Mouse (Mus musculus): ENCODE measurements around the gene Fxyd6. TPM values are rescaled to one million over a fixed set of nuclear protein-coding genes. Genes with fewer than 3 reads are reported as not detected.
A peak's percentile ranks its signal among the peaks of the same experiment; 100 is the strongest.

Gene Fxyd6
- total RNA-seq, 2 experiments from 2014 or later, result not detected

- ATAC-seq (replicated peaks; ENCODE audit: poor library complexity, severe bottlenecking), result peak; percentile 78
Observed at GRCm38 (mm10) chr9:45440083-45440784, 70.2 kb downstream of the Fxyd6 start.

- no peak for ATAC-seq (replicated peaks; ENCODE audit: poor library complexity, severe bottlenecking)
Observed at GRCm38 (mm10) chr9:45444251-45444798, 74.3 kb downstream of the Fxyd6 start.

Other genes with a start within 250 kb of the Fxyd6 start
- not detected in 2 replicates for gene Scn4b, start 231.8 kb upstream of the Fxyd6 start, total RNA-seq (2014; fragmentation: Nextera tagmentation)
- not detected in 2 replicates for gene Scn4b, start 231.8 kb upstream of the Fxyd6 start, total RNA-seq (2017)
- gene BC049352, start 188.2 kb upstream of the Fxyd6 start, total RNA-seq (2014; fragmentation: Nextera tagmentation), result not detected in 2 replicates
- not detected in 2 replicates for gene BC049352, start 188.2 kb upstream of the Fxyd6 start, total RNA-seq (2017)
- not detected in 2 replicates for gene Tmprss4, start 166.1 kb upstream of the Fxyd6 start, total RNA-seq (2014; fragmentation: Nextera tagmentation)
- not detected in 2 replicates for gene Tmprss4, start 166.1 kb upstream of the Fxyd6 start, total RNA-seq (2017)
- gene Il10ra, start 101.0 kb upstream of the Fxyd6 start, total RNA-seq (2014; fragmentation: Nextera tagmentation), result 6.7 and 9.6 TPM in 2 replicates
- gene Il10ra, start 101.0 kb upstream of the Fxyd6 start, total RNA-seq (2017), result 7.6 and 9.8 TPM in 2 replicates
- gene Tmprss13, start 51.1 kb upstream of the Fxyd6 start, total RNA-seq (2014; fragmentation: Nextera tagmentation), result not detected in 2 replicates
- not detected in 2 replicates for gene Tmprss13, start 51.1 kb upstream of the Fxyd6 start, total RNA-seq (2017)
- not detected in 2 replicates for gene Fxyd2, start 29.5 kb downstream of the Fxyd6 start, total RNA-seq (2014; fragmentation: Nextera tagmentation)
- gene Fxyd2, start 29.5 kb downstream of the Fxyd6 start, total RNA-seq (2017), result 1.6 and 2.5 TPM in 2 replicates
- gene Dscaml1, start 56.4 kb downstream of the Fxyd6 start, total RNA-seq (2014; fragmentation: Nextera tagmentation), result not detected in 2 replicates
- gene Dscaml1, start 56.4 kb downstream of the Fxyd6 start, total RNA-seq (2017), result not detected in 2 replicates